Mouse (Mus musculus) C2C12 (cell line): ENCODE measurements around the gene Cldn4.

ENCODE experiments used
- CTCF ChIP-seq: IDR thresholded peaks from one replicate; pipeline ENCODE4 v1.5.1; 2011; ENCODE audit not compliant: control insufficient read depth, insufficient read depth, insufficient read length
- FOSL1 ChIP-seq: IDR thresholded peaks from one replicate; pipeline ENCODE4 v1.8.0; 2011; ENCODE audit warnings: mild to moderate bottlenecking, low read length; ENCODE audit not compliant: poor library complexity, insufficient read depth, severe bottlenecking
- MAX ChIP-seq: IDR thresholded peaks from one replicate; pipeline ENCODE4 v1.6.1; 2011; ENCODE audit warnings: mild to moderate bottlenecking, control low read depth
- MYOD1 ChIP-seq: IDR thresholded peaks from one replicate; pipeline ENCODE4 v1.6.1; 2011; ENCODE audit warnings: low read depth; ENCODE audit not compliant: control insufficient read depth, insufficient read length

DNA sequence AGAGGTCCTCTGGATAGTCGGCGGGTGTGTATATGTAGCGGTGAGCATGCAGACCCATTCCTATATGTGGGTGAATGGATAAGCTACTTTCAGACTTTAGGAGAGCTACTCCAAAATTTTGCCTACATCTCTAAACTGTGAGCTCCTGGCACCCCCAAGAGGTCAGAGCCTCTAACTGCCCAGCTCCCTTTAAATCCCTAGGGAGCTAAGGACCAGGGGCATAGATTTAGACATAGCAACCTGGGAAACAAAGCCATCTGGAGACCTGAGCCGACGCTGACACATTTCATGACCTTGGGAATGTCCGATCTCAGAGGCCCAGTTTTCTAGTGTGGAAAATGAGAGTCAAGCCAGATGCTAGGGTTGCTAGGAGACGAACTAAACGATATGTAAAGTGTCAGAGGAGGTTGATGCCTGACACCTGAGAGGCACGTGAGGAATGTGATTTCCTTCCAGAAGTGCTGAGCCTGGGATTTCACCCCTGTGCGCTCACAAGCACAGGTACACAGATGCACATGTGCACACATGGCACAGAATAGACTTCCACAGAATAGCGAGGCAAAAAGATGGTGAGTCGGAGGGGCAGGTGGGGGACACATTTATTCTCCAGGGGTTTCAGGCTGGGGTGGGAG is 45.6 kb downstream of the Cldn4 start:
- TF ChIP-seq CTCF: no peak
- no peak for TF ChIP-seq MYOD1
- TF ChIP-seq FOSL1: no peak
- no peak for TF ChIP-seq MAX
